Mouse (Mus musculus) ovary, postnatal 10 days (tissue): ENCODE measurements around the gene Tekt1.

ENCODE experiments used
- DNase-seq: peaks from one replicate; pipeline ENCODE4 v3.0.0; 2022; ENCODE audit warnings: low spot score

Gene Tekt1

GRCm38 (mm10) chr11:72342549-72343237 lies 19.5 kb downstream of the Tekt1 start:
- peak; percentile 19 for DNase-seq

- DNase-seq: no peak
These were observed 22.5 kb downstream of the Tekt1 start for GRCm38 (mm10) chr11:72339716-72340115.

GRCm38 (mm10) chr11:72338437-72338871 lies 23.8 kb downstream of the Tekt1 start:
- no peak for DNase-seq

GRCm38 (mm10) chr11:72336726-72337125 lies 25.5 kb downstream of the Tekt1 start:
- no peak for DNase-seq

- DNase-seq: no peak
These were observed 27.6 kb downstream of the Tekt1 start for GRCm38 (mm10) chr11:72334653-72335052.

- DNase-seq: no peak
These were observed 29.1 kb downstream of the Tekt1 start for GRCm38 (mm10) chr11:72332951-72333667.

GRCm38 (mm10) chr11:72325701-72326100 lies 36.5 kb downstream of the Tekt1 start:
- DNase-seq: no peak

GRCm38 (mm10) chr11:72324431-72324830 lies 37.8 kb downstream of the Tekt1 start:
- DNase-seq: no peak

- no peak for DNase-seq
These were observed 44.2 kb downstream of the Tekt1 start for GRCm38 (mm10) chr11:72318026-72318425.

GRCm38 (mm10) chr11:72314151-72314895 lies 47.9 kb downstream of the Tekt1 start, which contains the start of gene Fbxo39:
Gene Fbxo39, plus strand, starts transcription at chr11:72314444.
- DNase-seq: no peak

- no peak for DNase-seq
These were observed 50.8 kb downstream of the Tekt1 start for GRCm38 (mm10) chr11:72311355-72312001.

GRCm38 (mm10) chr11:72310491-72310890 lies 51.8 kb downstream of the Tekt1 start:
- DNase-seq: no peak

GRCm38 (mm10) chr11:72308982-72309381 lies 53.3 kb downstream of the Tekt1 start:
- DNase-seq: no peak

- no peak for DNase-seq
These were observed 54.8 kb downstream of the Tekt1 start for GRCm38 (mm10) chr11:72307461-72307860.

GRCm38 (mm10) chr11:72302230-72302629 lies 60.0 kb downstream of the Tekt1 start:
- DNase-seq: no peak

- DNase-seq: peak; percentile 41
These were observed 60.9 kb downstream of the Tekt1 start, which contains the start of gene Xaf1 for GRCm38 (mm10) chr11:72301334-72301733. Gene Xaf1, plus strand, starts transcription at chr11:72301629.
